Mouse (Mus musculus) liver (tissue): ENCODE measurements around the gene Lamtor1.
A peak's percentile ranks its signal among the peaks of the same experiment; 100 is the strongest.

Experiments used
- DNase-seq: peaks from one replicate; pipeline ENCODE4 v3.0.0-alpha.2; 2020; ENCODE audit warnings: mixed read lengths

The Lamtor1 gene

GRCm38 (mm10) chr7:101956481-101956880, 50.8 kb downstream of the Lamtor1 start:
- DNase-seq: no peak

GRCm38 (mm10) chr7:101956911-101957310, 51.2 kb downstream of the Lamtor1 start:
- DNase-seq: no peak

- no peak for DNase-seq
These were observed 57.1 kb downstream of the Lamtor1 start for GRCm38 (mm10) chr7:101962829-101963228.

- no peak for DNase-seq
These were observed 57.9 kb downstream of the Lamtor1 start for GRCm38 (mm10) chr7:101963621-101964020.

GRCm38 (mm10) chr7:101964551-101964950, 58.8 kb downstream of the Lamtor1 start:
- no peak for DNase-seq

- DNase-seq: peak; percentile 74
These were observed 59.9 kb downstream of the Lamtor1 start for GRCm38 (mm10) chr7:101965606-101966005.

- no peak for DNase-seq
These were observed 61.6 kb downstream of the Lamtor1 start for GRCm38 (mm10) chr7:101967256-101967655.

- no peak for DNase-seq
These were observed 63.0 kb downstream of the Lamtor1 start for GRCm38 (mm10) chr7:101968751-101969150.

- DNase-seq: peak; percentile 83
These were observed 64.2 kb downstream of the Lamtor1 start for GRCm38 (mm10) chr7:101969694-101970428.

- DNase-seq: peak; percentile 80
These were observed 64.7 kb downstream of the Lamtor1 start for GRCm38 (mm10) chr7:101970429-101970775.

- DNase-seq: peak; percentile 46
These were observed 65.2 kb downstream of the Lamtor1 start for GRCm38 (mm10) chr7:101970821-101971461.

- DNase-seq: no peak
These were observed 66.0 kb downstream of the Lamtor1 start for GRCm38 (mm10) chr7:101971721-101972120.

GRCm38 (mm10) chr7:101973730-101974129, 68.0 kb downstream of the Lamtor1 start:
- DNase-seq: no peak

GRCm38 (mm10) chr7:101974505-101974904, 68.8 kb downstream of the Lamtor1 start:
- no peak for DNase-seq
